Mouse (Mus musculus) heart, postnatal 0 days (tissue): ENCODE results near the gene Arhgef25.

Experiments used
- CTCF ChIP-seq: IDR thresholded peaks from 2 replicates; pipeline ENCODE4 v1.5.1; 2016; ENCODE audit warnings: antibody characterized with exemption, control low read depth, low read depth
- EP300 ChIP-seq: IDR thresholded peaks from 2 replicates; pipeline ENCODE4 v1.6.1; 2016; ENCODE audit warnings: antibody characterized with exemption, low read depth

- no peak for TF ChIP-seq CTCF
- TF ChIP-seq EP300 = no peak
Measured at GRCm38 (mm10) chr10:127197104-127197503, 7.2 kb upstream of the Arhgef25 start.
